Mouse (Mus musculus): ENCODE results near the gene BC025920.

DNA sequence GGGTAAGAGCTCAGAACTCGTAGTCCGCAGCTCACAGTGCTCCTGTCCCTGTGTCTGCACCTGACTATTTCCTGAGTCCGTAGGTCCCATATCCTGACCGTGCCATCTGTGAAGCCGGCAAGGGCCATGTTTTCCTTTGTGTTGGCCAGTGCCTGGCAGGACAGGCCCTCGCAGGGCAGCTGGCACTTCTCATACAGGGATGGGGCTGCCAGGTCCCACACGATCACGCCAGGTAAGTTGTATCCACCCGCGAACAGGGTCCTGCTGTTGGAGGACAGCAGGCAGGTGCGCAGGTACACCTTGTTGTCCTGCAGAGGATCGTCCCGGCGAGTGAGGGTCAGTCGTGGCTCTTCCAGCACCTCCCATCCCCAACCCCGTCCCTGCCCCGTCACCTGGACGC lies 12.1 kb upstream of the BC025920 start:
- TF ChIP-seq POLR2A (IDR thresholded peaks at IDR 0.05; ENCODE audit: extremely low read depth, insufficient read depth, low read length) (no peak), CTCF (IDR thresholded peaks at IDR 0.05; ENCODE audit: extremely low read depth, insufficient read depth, low read length) (no peak)

Measured in cortical plate, adult 2 months (tissue).